Mouse (Mus musculus) forebrain, embryonic 16.5 days (tissue): Measurements from ENCODE around the gene Xkr8. TPM values are rescaled to one million over a fixed set of nuclear protein-coding genes. Genes with fewer than 3 reads are reported as not detected.

Experiments used
- ATAC-seq: fragments of 200-750 bp; cut with Nextera tagmentation; 2 replicates; pipeline ENCODE4 v1.8.0; 2017; ENCODE audit warnings: mild to moderate bottlenecking, moderate library complexity
- H3K27ac ChIP-seq: fragments of 300-500 bp; sonication (generic); 2 replicates; pipeline ENCODE4 v1.5.1; 2014; ENCODE audit warnings: low read length, control low read depth
- H3K27me3 ChIP-seq: fragments of 300-500 bp; sonication (generic); replicated peaks from 2 replicates; pipeline ENCODE4 v1.6.1; 2014; ENCODE audit warnings: low read length; ENCODE audit not compliant: control insufficient read depth, insufficient read depth
- H3K36me3 ChIP-seq: fragments of 300-500 bp; sonication (generic); 2 replicates; pipeline ENCODE4 v1.6.1; 2014; ENCODE audit not compliant: control insufficient read depth, insufficient read depth
- H3K4me1 ChIP-seq: fragments of 300-500 bp; sonication (generic); replicated peaks from 2 replicates; pipeline ENCODE4 v1.6.1; 2014; ENCODE audit warnings: low read length; ENCODE audit not compliant: control insufficient read depth, insufficient read depth
- H3K4me2 ChIP-seq: fragments of 300-500 bp; sonication (generic); 2 replicates; pipeline ENCODE4 v1.6.1; 2014; ENCODE audit warnings: mild to moderate bottlenecking, low read length, control low read depth
- H3K4me3 ChIP-seq: fragments of 300-500 bp; sonication (generic); replicated peaks from 2 replicates; pipeline ENCODE4 v1.5.1; 2014; ENCODE audit warnings: mild to moderate bottlenecking, low read length, control low read depth
- H3K9ac ChIP-seq: fragments of 300-500 bp; sonication (generic); replicated peaks from 2 replicates; pipeline ENCODE4 v1.6.1; 2014; ENCODE audit warnings: low read depth, low read length, control low read depth
- H3K9me3 ChIP-seq: fragments of 300-500 bp; sonication (generic); 2 replicates; pipeline ENCODE4 v1.6.1; 2016; ENCODE audit warnings: low read length; ENCODE audit not compliant: control insufficient read depth
- WGBS: fragments of 180-500 bp; shearing (Covaris S2); extraction: QIAGEN DNeasy Blood & Tissue Kit; methylation state at CpG from one replicate; pipeline ENCODE4 v1.1.7; 2014; 5-methylcytosine and 5-hydroxymethylcytosine counted together
- polyA plus RNA-seq: library from polyadenylated mRNA; unstranded; fragments of >200 nt; fragmentation: Nextera tagmentation; extraction: Ambion mirVana; gene quantifications from 2 replicates; pipeline ENCODE4 v1.2.1, GENCODE M21; 2015

The Xkr8 gene
- polyA plus RNA-seq, 1 experiment from 2014 or later, result 4.7 TPM

DNA sequence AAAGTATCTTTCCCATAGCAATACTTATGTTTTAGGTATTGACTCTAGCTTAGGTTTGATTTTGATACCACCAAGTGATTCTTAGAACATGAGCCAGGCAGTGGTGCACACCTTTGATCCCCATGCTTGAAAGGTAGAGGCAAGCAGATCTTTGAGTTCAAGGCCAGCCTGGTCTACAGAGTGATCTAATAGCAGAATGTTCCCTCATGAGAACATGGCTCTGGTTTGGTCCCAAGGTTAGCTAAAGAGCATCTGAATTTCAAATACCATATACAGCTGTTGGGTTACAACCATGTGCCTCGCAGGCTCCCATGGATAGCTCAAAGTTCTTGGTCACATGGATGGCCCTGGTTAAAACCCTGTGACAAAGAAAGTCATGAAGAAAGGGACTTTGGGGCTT, 14.1 kb downstream of the Xkr8 start:
- no peak for ATAC-seq
- peaks cover 22% of the 10 kb centered on the region for H3K36me3 ChIP-seq
- WGBS, result 97% methylated on average over 1 of the region's 1 CpGs

DNA sequence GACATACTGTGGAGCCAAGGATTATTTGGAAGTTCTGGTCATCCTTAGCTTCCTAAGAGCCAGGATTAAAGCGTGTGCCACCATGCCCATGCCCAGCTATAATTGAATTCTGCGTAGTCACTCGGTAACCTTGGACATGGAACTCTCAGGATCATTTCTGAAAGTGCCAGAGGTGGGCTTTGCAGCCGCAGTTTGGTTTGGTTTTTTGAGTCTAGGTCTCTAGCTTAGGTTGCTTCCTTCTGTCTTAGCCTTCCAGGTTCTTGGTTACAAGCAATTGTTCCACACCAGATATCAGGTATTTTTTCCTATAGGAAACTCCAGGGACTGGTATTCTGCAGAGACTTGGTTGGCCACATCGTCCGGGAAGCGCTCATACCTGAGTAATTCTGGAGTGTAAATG, 19.2 kb downstream of the Xkr8 start:
- Histone ChIP-seq H3K9ac (no peak overlapping the region), H3K4me2 (no peak overlapping the region), H3K27me3 (no peaks in the 10 kb centered on the region), H3K27ac (no peak overlapping the region), H3K4me1 (no peaks in the 10 kb centered on the region), H3K9me3 (no peaks in the 10 kb centered on the region), H3K4me3 (no peak overlapping the region), H3K36me3 (peaks cover 31% of the 10 kb centered on the region)
- 95% methylated on average over 7 of the region's 7 CpGs for WGBS
- ATAC-seq, result no peak

More for the DNA sequence above, 14.1 kb downstream of the Xkr8 start:
- no peaks in the 10 kb centered on the region for H3K27me3 ChIP-seq
- H3K27ac ChIP-seq, result no peak overlapping the region
- H3K4me3 ChIP-seq, result no peak overlapping the region
- H3K4me2 ChIP-seq, result no peak overlapping the region
- H3K9me3 ChIP-seq, result no peaks in the 10 kb centered on the region
- no peak overlapping the region for H3K9ac ChIP-seq
- no peaks in the 10 kb centered on the region for H3K4me1 ChIP-seq

DNA sequence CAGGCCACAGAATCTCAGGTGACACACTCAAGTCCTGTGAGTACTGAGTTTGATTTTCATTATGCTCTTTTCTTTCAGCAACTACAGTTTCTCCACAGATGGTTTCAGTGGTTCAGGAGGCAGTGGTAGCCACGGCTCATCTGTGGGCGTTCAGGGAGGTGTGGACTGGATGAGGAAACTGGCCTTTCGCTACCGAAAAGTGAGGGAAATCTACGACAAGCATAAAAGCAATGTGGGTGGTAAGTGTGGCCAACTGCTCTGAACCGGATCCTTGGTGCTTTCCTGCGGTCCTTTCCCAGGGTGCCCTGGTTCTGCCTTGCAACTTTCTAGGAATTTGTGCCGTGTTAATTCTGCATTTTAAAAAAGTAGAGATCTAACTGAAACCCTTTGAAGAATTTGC, 25.5 kb downstream of the Xkr8 start:
- ATAC-seq, result no peak
- H3K36me3 ChIP-seq, result peaks cover 32% of the 10 kb centered on the region
- H3K4me3 ChIP-seq, result no peak overlapping the region
- 94% methylated on average over 8 of the region's 8 CpGs for WGBS
- no peak overlapping the region for H3K4me2 ChIP-seq
- H3K4me1 ChIP-seq, result no peaks in the 10 kb centered on the region
- no peaks in the 10 kb centered on the region for H3K9me3 ChIP-seq
- H3K9ac ChIP-seq, result no peak overlapping the region
- no peaks in the 10 kb centered on the region for H3K27me3 ChIP-seq
- no peak overlapping the region for H3K27ac ChIP-seq

DNA sequence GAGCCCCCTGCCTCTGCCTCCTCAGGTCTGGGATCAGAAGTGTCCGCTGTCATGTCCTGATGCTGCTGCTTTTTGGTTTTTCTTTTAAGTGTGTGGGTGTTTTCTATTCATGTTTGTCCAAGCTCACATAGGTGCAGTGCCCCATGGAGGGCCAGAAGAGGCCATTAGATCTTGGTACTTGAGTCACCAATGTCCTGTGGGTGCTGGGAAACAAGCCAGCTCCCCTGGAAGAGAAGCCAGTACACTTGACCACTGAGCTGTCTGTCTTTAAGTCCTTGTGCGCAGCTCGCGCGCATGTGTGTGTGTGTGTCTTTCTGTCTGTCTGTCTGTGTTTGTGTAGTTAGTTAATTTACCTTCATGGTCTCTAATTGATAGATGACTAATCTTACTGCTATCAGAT, 30.3 kb downstream of the Xkr8 start:
- no peak overlapping the region for H3K9ac ChIP-seq
- H3K9me3 ChIP-seq, result no peaks in the 10 kb centered on the region
- no peak overlapping the region for H3K4me3 ChIP-seq
- ATAC-seq, result no peak
- H3K36me3 ChIP-seq, result peaks cover 30% of the 10 kb centered on the region
- 100% methylated on average over 5 of the region's 5 CpGs for WGBS
- no peaks in the 10 kb centered on the region for H3K27me3 ChIP-seq
- H3K4me2 ChIP-seq, result no peak overlapping the region
- no peaks in the 10 kb centered on the region for H3K4me1 ChIP-seq
- no peak overlapping the region for H3K27ac ChIP-seq

DNA sequence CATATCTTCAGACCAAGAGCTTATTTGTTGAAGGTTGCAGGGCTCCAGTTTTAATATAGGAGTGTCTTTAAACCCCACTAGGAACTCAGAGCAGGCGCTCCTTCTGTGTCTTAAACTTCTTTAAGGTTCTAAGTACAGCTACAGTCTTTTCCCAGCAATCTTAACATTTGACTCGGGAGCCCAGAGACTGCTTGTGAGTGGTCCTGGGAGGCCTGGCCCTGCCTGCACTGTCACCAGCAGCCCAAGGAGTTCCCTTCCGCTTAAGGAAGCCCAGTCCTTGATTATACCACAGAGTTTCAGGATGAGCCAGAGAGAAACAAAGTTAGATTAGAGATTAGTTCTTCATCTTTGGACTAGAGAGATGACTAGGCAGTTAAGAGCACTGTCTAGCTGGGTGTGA, 39.0 kb downstream of the Xkr8 start:
- H3K4me1 ChIP-seq, result no peaks in the 10 kb centered on the region
- H3K27ac ChIP-seq, result no peak overlapping the region
- no peak overlapping the region for H3K9ac ChIP-seq
- 93% methylated on average over 3 of the region's 3 CpGs for WGBS
- H3K27me3 ChIP-seq, result no peaks in the 10 kb centered on the region
- no peak for ATAC-seq
- no peak overlapping the region for H3K4me2 ChIP-seq
- no peaks in the 10 kb centered on the region for H3K9me3 ChIP-seq
- no peak overlapping the region for H3K4me3 ChIP-seq
- peaks cover 20% of the 10 kb centered on the region; the same call in 1 of the 2 replicates for H3K36me3 ChIP-seq

DNA sequence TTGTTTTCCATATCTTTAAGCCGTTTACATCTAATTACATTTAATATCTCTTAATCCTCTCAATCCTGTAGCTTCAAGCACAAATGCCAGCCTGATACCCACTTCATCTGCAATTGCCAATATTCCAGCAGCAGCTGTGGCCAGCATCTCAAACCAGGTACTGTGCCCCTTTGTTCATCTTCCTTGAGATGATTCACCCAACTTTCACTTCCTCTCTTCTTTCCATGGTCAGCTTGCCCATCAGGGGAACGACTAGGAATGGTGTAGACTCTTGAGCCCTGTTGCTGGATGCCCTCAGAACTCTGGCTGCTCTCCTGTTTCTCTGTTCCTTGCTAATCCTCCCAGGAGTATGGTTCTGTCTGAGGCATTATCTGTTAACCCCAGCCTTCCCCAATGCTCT, 42.7 kb downstream of the Xkr8 start:
- H3K9me3 ChIP-seq, result no peaks in the 10 kb centered on the region
- H3K4me3 ChIP-seq, result no peak overlapping the region
- no peaks in the 10 kb centered on the region for H3K4me1 ChIP-seq
- 89% methylated on average over 2 of the region's 2 CpGs for WGBS
- H3K27me3 ChIP-seq, result no peaks in the 10 kb centered on the region
- no peak overlapping the region for H3K9ac ChIP-seq
- H3K4me2 ChIP-seq, result no peak overlapping the region
- H3K36me3 ChIP-seq, result peaks cover 18% of the 10 kb centered on the region; the same call in 1 of the 2 replicates
- H3K27ac ChIP-seq, result no peak overlapping the region
- ATAC-seq, result no peak

DNA sequence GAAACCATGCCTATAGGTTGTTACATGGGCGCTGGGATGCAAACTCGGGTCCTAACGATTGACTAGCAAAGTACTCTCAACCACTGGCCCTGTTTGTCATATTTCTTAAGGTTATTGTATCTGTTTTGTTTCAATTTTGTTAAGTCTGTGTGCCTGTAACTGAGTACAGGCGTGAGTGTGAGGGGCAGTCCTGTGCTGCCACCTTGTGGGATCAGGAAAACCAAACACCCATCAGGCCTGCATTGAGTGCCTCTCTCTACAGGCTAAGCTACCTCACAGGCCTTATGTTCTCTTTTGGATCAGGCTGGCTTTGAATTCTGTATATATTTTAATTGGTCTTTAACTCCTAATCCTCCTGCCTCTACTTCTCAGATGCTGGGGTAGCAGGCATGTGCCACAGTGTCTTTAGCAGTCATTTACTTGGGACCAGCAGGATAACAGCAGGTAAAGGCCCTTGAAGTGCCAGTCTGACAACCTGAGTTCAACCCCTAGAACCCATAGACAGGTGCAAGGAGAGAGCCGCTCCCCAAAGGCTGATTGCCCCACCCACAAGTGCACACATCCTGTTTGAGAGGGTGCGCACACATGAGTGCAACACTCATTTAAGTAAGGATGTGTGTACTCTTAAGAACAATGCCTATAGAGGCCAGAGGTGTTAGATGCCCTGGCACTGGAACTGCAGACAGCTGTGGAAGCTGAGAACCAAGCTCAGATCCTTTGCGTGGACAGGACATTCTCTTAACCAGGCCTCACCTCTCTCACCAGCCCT, 55.4 kb downstream of the Xkr8 start:
- 84% methylated on average over 7 of the region's 7 CpGs for WGBS
- Histone ChIP-seq H3K4me1 (no peaks in the 10 kb centered on the region), H3K9ac (no peak overlapping the region), H3K36me3 (peaks cover 20% of the 10 kb centered on the region), H3K27ac (no peak overlapping the region), H3K27me3 (no peaks in the 10 kb centered on the region), H3K4me2 (no peak overlapping the region), H3K4me3 (no peak overlapping the region), H3K9me3 (no peaks in the 10 kb centered on the region)
- no peak for ATAC-seq

Other genes starting within 250 kb of the Xkr8 start
- 6.1 and 8.3 TPM in 2 replicates for gene Sesn2, start 222.0 kb downstream of the Xkr8 start, polyA plus RNA-seq
- gene Atpif1, start 198.9 kb downstream of the Xkr8 start, polyA plus RNA-seq, result 1,102 and 1,203 TPM in 2 replicates
- gene Dnajc8, start 197.0 kb downstream of the Xkr8 start, polyA plus RNA-seq, result 132 and 140 TPM in 2 replicates
- 0.25 and 0.39 TPM in 2 replicates for gene Ptafr, start 168.5 kb downstream of the Xkr8 start, polyA plus RNA-seq
- 17.6 and 18.4 TPM in 2 replicates for gene Eya3, start 93.6 kb downstream of the Xkr8 start, polyA plus RNA-seq
- gene Smpdl3b, start 24.7 kb upstream of the Xkr8 start, polyA plus RNA-seq, result 1.0 and 1.6 TPM in 2 replicates
- gene Rpa2, start 35.8 kb upstream of the Xkr8 start, polyA plus RNA-seq, result 55.8 and 61.7 TPM in 2 replicates
- gene Themis2, start 63.8 kb upstream of the Xkr8 start, polyA plus RNA-seq, result 0.18 and 0.37 TPM in 2 replicates
- gene Ppp1r8, start 110.6 kb upstream of the Xkr8 start, polyA plus RNA-seq, result 62.7 and 66.2 TPM in 2 replicates
- 164 and 177 TPM in 2 replicates for gene Stx12, start 152.0 kb upstream of the Xkr8 start, polyA plus RNA-seq
- gene Fam76a, start 190.0 kb upstream of the Xkr8 start, polyA plus RNA-seq, result 51.0 and 53.4 TPM in 2 replicates
- gene Fgr, start 241.5 kb upstream of the Xkr8 start, polyA plus RNA-seq, result not detected in 2 replicates